Mouse (Mus musculus): ENCODE measurements around the gene Camkk1.
A peak's percentile ranks its signal among the peaks of the same experiment; 100 is the strongest.

Gene Camkk1

GRCm38 (mm10) chr11:73014831-73015344 lies 3.9 kb upstream of the Camkk1 start:
- no peak for DNase-seq (ENCODE audit: low read depth, low spot score)

GRCm38 (mm10) chr11:73015391-73016102 lies 3.3 kb upstream of the Camkk1 start:
- no peak for DNase-seq (ENCODE audit: low read depth, low spot score)

DNA sequence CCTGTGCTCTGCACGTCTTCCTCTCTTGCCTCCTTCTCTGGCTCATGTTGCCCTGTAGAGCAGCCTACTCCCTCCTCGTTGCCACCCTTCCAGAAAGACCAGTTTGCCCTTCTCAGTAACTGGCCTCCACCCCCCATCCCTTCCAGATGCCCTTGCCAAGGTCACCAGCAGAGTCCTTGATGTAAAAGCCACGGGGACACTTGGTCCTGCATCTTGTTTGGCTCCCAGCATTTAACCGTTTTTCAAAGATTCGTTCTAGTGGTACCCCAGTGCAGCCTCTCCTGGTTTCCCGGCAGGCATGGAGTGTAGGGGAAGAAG lies 2.7 kb upstream of the Camkk1 start:
- no peak for DNase-seq (ENCODE audit: low read depth, low spot score)

DNA sequence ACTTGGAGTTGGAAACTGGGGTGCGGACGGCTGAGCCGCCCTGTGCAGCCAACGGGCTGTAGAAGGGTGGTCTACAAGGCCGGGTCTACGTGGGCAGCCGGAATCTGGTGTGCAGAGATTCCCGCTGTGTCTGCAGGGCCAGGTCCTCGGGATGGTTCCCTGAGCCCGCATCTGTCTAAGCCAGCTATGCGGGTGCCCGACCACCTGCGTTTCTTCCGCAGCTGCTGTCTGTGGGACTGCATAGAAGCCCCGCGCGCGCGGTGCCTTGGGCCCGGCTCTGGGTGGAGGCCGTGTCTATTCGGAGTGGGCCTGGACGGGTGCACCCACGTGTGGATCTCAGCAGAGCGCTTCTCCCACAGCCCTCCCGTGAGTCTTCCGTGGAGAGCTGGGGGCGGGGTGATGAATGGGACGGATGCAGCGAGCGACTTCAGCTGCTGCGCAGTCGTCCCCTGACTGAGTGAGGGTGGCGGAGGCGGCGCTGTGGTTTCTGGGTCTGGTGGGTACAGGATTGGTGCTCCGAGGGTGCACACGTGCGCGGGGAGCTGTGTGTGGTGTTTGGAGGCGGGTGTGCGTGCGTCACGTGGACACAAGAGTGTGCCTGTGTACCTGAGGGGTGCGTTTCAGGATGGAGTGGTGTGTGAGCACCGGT lies 463 bp downstream of the Camkk1 start:
- DNase-seq (ENCODE audit: low read depth, low spot score) = peak; percentile 36

GRCm38 (mm10) chr11:73020953-73021800 lies 2.4 kb downstream of the Camkk1 start:
- DNase-seq (ENCODE audit: low read depth, low spot score) = no peak

- DNase-seq (ENCODE audit: low read depth, low spot score) = no peak
Measured at GRCm38 (mm10) chr11:73023099-73023498, 4.3 kb downstream of the Camkk1 start.

DNA sequence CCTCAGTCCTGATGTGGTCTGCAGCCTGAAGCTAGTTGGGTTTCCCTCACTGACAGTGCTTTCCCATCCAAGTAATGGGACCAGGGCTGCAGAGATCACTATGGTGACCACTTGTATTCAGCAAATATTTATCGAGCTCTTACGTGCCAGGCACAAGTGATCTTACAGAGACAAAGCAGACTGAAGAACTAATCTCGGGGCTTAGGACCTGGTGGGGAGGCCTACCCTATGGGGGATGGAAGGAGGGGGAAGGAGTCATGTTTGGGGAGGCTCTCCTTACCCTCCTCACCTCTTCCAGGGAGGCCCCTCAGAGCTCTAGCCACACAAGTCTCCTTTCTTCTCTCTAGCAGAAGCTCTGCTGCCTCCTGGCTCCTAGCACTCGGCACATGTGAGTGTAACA lies 5.0 kb downstream of the Camkk1 start:
- DNase-seq (ENCODE audit: low read depth, low spot score) = no peak

- no peak for DNase-seq (ENCODE audit: low read depth, low spot score)
Measured at GRCm38 (mm10) chr11:73024236-73024904, 5.6 kb downstream of the Camkk1 start.

DNA sequence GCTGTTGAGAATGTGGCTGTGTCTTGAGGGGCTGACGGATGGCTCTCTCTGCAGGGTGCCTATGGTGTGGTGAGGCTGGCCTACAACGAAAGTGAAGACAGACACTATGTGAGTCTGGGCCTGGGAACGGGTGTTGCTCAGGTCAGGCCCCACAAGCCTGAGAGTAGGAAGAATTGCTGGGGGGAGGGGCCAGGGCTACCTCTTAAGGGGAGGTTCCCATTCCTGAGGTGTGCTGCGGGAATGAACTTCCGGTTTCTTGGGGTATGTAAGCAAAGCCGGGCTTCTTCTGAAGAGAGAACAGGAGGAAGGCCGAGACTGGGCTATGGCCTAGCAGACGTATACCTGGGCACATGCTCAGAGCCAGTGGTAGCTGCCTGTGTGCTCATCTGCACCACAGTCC lies 8.2 kb downstream of the Camkk1 start:
- no peak for DNase-seq (ENCODE audit: low read depth, low spot score)

GRCm38 (mm10) chr11:73030821-73031498 lies 12.2 kb downstream of the Camkk1 start:
- peak; percentile 78 for DNase-seq (ENCODE audit: low read depth, low spot score)

- DNase-seq (ENCODE audit: low read depth, low spot score) = no peak
Measured at GRCm38 (mm10) chr11:73031536-73031935, 12.7 kb downstream of the Camkk1 start.

- DNase-seq (ENCODE audit: low read depth, low spot score) = no peak
Measured at GRCm38 (mm10) chr11:73036077-73036476, 17.3 kb downstream of the Camkk1 start.

DNA sequence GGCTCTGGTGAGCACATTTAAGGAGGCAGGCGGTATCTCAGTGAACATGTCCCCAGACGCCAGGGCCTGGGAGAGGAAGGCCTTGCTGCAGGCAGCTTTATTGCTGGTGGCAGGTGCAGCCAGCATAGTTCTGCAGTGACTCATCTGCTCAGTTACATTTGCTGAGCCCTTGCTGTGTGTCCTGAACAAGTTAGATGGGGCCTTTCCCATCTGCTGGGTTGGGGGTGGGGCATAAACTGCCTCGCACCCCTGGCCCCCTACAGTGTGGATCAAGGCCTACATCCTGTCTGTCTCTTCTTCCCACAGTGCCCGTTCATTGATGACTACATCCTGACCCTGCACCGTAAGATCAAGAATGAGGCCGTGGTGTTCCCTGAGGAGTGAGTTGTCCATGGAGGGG lies 18.1 kb downstream of the Camkk1 start:
- no peak for DNase-seq (ENCODE audit: low read depth, low spot score)

DNA sequence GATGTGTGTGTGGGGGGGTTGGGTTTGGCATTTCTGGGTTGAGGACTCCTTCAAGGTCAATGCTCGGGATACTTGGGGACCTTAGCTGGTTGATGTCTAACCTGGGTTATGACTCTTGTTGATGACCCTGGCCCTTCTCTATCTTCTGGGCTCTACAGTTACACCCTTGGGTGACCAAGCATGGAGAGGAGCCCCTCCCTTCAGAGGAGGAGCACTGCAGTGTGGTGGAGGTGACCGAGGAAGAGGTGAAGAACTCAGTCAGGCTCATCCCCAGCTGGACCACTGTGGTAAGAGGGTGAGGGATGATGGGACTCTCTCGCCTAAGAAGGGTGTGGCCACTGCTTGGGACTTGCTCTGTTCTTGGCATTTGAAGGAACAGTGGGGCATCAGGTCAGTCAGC lies 18.9 kb downstream of the Camkk1 start:
- DNase-seq (ENCODE audit: low read depth, low spot score) = no peak

- DNase-seq (ENCODE audit: low read depth, low spot score) = no peak
Measured at GRCm38 (mm10) chr11:73039102-73039799, 20.4 kb downstream of the Camkk1 start.

GRCm38 (mm10) chr11:73044229-73044755 lies 25.5 kb downstream of the Camkk1 start:
- DNase-seq (ENCODE audit: low read depth, low spot score) = no peak

DNA sequence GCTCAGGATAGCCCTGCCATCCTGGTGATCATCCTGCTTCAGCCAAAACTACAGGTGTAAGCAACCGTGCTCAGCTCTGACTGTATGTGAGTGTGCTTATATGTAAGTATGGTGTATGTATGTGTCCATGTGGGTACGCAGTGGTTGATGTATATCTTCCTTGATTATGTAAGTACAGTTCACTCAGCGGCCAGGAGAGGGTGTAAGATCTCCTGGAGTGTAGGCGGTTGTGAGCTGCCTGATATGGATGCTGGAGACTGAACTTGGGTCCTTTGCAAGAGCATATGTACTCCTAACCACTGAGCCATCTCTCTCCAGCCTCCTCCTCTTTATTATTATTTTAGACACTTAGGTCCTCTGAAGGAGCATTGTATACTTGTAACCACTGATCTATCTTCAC lies 26.0 kb downstream of the Camkk1 start:
- no peak for DNase-seq (ENCODE audit: low read depth, low spot score)

- peak; percentile 89 for DNase-seq (ENCODE audit: low read depth, low spot score)
Measured at GRCm38 (mm10) chr11:73047542-73047996, 28.8 kb downstream of the Camkk1 start, which contains the start of gene Ncbp3. TSS of gene Ncbp3 (plus strand) at chr11:73047783.

DNA sequence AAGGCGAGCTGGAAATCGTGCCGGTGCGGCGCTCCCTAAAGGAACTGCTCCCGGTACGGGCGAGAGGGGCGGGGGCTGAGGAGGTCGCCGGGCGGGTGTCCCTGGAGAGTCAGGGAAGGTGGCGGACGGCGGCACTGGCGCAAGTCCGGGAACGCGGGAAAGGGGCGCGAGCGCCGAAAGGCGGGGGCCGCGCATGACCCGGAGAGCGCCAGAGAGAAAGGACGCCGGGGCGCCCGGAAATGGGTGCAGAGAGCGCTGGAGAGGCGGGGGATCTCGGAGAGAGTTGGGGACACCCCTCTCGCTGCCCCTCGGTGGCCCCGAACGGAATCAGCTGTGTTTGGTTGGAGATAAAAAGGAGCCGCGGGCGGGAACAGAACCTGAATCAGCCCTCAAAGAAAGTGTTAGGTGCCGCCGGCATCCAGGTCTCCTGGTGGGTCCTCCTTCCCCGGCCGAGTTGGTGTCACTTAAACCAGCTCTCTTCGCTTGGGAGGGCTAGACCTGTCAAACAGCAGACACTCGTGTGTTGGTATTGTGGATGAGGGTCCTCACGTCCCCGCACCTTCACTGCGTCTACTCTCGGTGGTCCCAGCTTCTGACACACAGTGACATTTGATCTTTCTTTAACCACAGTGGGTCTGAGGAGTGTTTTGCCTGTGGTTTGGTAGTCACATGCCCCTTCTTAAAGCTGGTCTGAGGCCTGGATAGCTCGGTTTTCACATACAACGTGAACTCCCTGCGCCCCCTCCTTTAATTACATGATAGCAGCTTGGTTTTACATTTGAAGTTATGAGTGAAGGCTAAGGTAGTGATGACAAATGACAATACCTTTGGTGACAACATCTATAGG lies 29.4 kb downstream of the Camkk1 start:
- no peak for DNase-seq (ENCODE audit: low read depth, low spot score)
